ENCODE assay signal across 16 mouse cellular contexts in genomic region chr2:165239533-165240144, GRCm38 (mm10). TPM values are rescaled to one million over a fixed set of nuclear protein-coding genes. Genes with fewer than 3 reads are reported as not detected.
DNase-seq lines count a peak whose midpoint lies in the region; ATAC-seq and TF ChIP-seq lines count a peak whose summit lies in the region.
"Had no signal": no experiment of that assay in that cellular context is flagged by ENCODE, and none has a peak within 500 bp of the region (broad histone marks: within the 10 kb centered on the region; RNA-seq: fewer than 3 reads in every experiment).

No protein-coding gene starts in this region.

- no peaks in the 10 kb centered on the region for H3K36me3 ChIP-seq in kidney, postnatal 0 days (ENCODE audit: insufficient read depth, low read length)
- H3K36me3 ChIP-seq in kidney, adult 2 months (ENCODE audit: control insufficient read depth, insufficient read depth, low read length) = no peaks in the 10 kb centered on the region
- H3K36me3 ChIP-seq in embryonic facial prominence, embryonic 11.5 days (replicated peaks; ENCODE audit: control insufficient read depth, insufficient read depth, low read depth, low read length) = no peaks in the 10 kb centered on the region
- H3K36me3 ChIP-seq in hindbrain, embryonic 10.5 days = no peaks in the 10 kb centered on the region
- H3K36me3 ChIP-seq: embryonic facial prominence, embryonic 13.5 days; forebrain, embryonic 10.5 days; midbrain, embryonic 13.5 days had no signal

- WGBS in kidney, postnatal 0 days = 11% methylated on average over 15 of the region's 15 CpGs
- WGBS in kidney, adult 2 months = 16% methylated on average over 15 of the region's 15 CpGs
- 13% methylated on average over 14 of the region's 15 CpGs for WGBS in embryonic facial prominence, embryonic 11.5 days
- 16% methylated on average over 15 of the region's 15 CpGs for WGBS in hindbrain, embryonic 10.5 days

- no peak for TF ChIP-seq POLR2A in kidney, adult 2 months (IDR thresholded peaks at IDR 0.05; ENCODE audit: low read depth, low read length)

- TF ChIP-seq CTCF in kidney, postnatal 0 days (IDR thresholded peaks at IDR 0.05; ENCODE audit: low read depth) = no peak
- TF ChIP-seq CTCF in kidney, adult 2 months (conservative IDR thresholded peaks at IDR 0.05; ENCODE audit: insufficient read depth, insufficient read length, low read depth, low read length) = no peak

- no peak overlapping the region for H3K4me2 ChIP-seq in kidney, postnatal 0 days (ENCODE audit: low read length)
- H3K4me2 ChIP-seq in embryonic facial prominence, embryonic 11.5 days (ENCODE audit: low read depth, low read length) = no peak overlapping the region
- H3K4me2 ChIP-seq: embryonic facial prominence, embryonic 13.5 days; heart, embryonic 11.5 days; midbrain, embryonic 13.5 days had no signal

- no peak overlapping the region for H3K4me3 ChIP-seq in kidney, postnatal 0 days (replicated peaks; ENCODE audit: low read depth, low read length)
- H3K4me3 ChIP-seq in kidney, adult 2 months (ENCODE audit: insufficient read depth, low read depth, low read length) = no peak overlapping the region
- H3K4me3 ChIP-seq in embryonic facial prominence, embryonic 11.5 days (ENCODE audit: low read depth, low read length) = no peak overlapping the region
- no peak overlapping the region for H3K4me3 ChIP-seq in hindbrain, embryonic 10.5 days
- H3K4me3 ChIP-seq: embryonic facial prominence, embryonic 13.5 days; forebrain, embryonic 10.5 days; midbrain, embryonic 13.5 days had no signal

- no peak overlapping the region for H3K27ac ChIP-seq in kidney, postnatal 0 days
- H3K27ac ChIP-seq in kidney, adult 2 months (ENCODE audit: insufficient read depth, low read depth, low read length) = no peak overlapping the region
- no peak overlapping the region for H3K27ac ChIP-seq in embryonic facial prominence, embryonic 11.5 days (replicated peaks; ENCODE audit: low read depth, low read length)
- no peak overlapping the region for H3K27ac ChIP-seq in hindbrain, embryonic 10.5 days
- H3K27ac ChIP-seq: embryonic facial prominence, embryonic 13.5 days; forebrain, embryonic 10.5 days; liver, embryonic 14.5 days; midbrain, embryonic 13.5 days had no signal

- H3K4me1 ChIP-seq in kidney, postnatal 0 days (replicated peaks; ENCODE audit: insufficient read depth, low read length) = peaks cover 4% of the 10 kb centered on the region; the same call in 1 of the 2 replicates
- no peaks in the 10 kb centered on the region for H3K4me1 ChIP-seq in kidney, adult 2 months (ENCODE audit: control insufficient read depth, insufficient read depth, low read length)
- H3K4me1 ChIP-seq in embryonic facial prominence, embryonic 11.5 days (ENCODE audit: control insufficient read depth, insufficient read depth, low read length) = peaks cover 6% of the 10 kb centered on the region
- H3K4me1 ChIP-seq in hindbrain, embryonic 10.5 days (replicated peaks) = peaks cover 39% of the 10 kb centered on the region

- H3K9ac ChIP-seq in kidney, postnatal 0 days (ENCODE audit: low read depth, low read length) = no peak overlapping the region
- H3K9ac ChIP-seq in embryonic facial prominence, embryonic 11.5 days (replicated peaks; ENCODE audit: low read length) = no peak overlapping the region
- H3K9ac ChIP-seq: embryonic facial prominence, embryonic 13.5 days; liver, embryonic 14.5 days; midbrain, embryonic 13.5 days had no signal

- H3K9me3 ChIP-seq in kidney, postnatal 0 days (replicated peaks; ENCODE audit: low read length) = no peaks in the 10 kb centered on the region
- no peaks in the 10 kb centered on the region for H3K9me3 ChIP-seq in embryonic facial prominence, embryonic 11.5 days (replicated peaks; ENCODE audit: control insufficient read depth, low read length)
- H3K9me3 ChIP-seq in hindbrain, embryonic 10.5 days = no peaks in the 10 kb centered on the region
- H3K9me3 ChIP-seq: embryonic facial prominence, embryonic 13.5 days; forebrain, embryonic 10.5 days; midbrain, embryonic 13.5 days had no signal

- H3K27me3 ChIP-seq in kidney, postnatal 0 days (ENCODE audit: insufficient read depth, low read length) = peaks cover 63% of the 10 kb centered on the region
- no peaks in the 10 kb centered on the region; the same call in none of the 2 replicates for H3K27me3 ChIP-seq in kidney, adult 2 months (replicated peaks; ENCODE audit: control insufficient read depth, insufficient read depth, low read length)
- H3K27me3 ChIP-seq in embryonic facial prominence, embryonic 11.5 days (ENCODE audit: control insufficient read depth, insufficient read depth, low read length) = peaks cover 83% of the 10 kb centered on the region
- peaks cover 100% of the 10 kb centered on the region for H3K27me3 ChIP-seq in hindbrain, embryonic 10.5 days (ENCODE audit: insufficient read depth, poor library complexity, severe bottlenecking)

- no peak for ATAC-seq in kidney, postnatal 0 days (replicated peaks; ENCODE audit: low FRiP score, low read depth)
- no peak for ATAC-seq in embryonic facial prominence, embryonic 11.5 days (replicated peaks; ENCODE audit: insufficient number of reproducible peaks, low FRiP score, low TSS enrichment, low read depth)
- ATAC-seq: CD4-positive, CD25-positive, alpha-beta regulatory T cell, adult 4 months; midbrain, embryonic 13.5 days had no signal

- peak; percentile 34 for DNase-seq in kidney, postnatal 0 days (ENCODE audit: low spot score)
- DNase-seq in kidney, adult 2 months = no peak
- DNase-seq in urinary bladder, postnatal 14 days (ENCODE audit: low spot score) = peak; percentile 9
- DNase-seq in urinary bladder, postnatal 25 days (ENCODE audit: low spot score) = no peak
- peak; percentile 60 for DNase-seq in embryonic facial prominence, embryonic 11.5 days (ENCODE audit: low spot score)
- DNase-seq in right cerebral cortex, adult 18-20 months = no peak
- DNase-seq in hindbrain, embryonic 10.5 days (ENCODE audit: low spot score) = no peak
- DNase-seq: kidney, postnatal 25 days; lung, postnatal 4 days; right cerebral cortex, postnatal 25 days had no signal

RNA-seq across cellular contexts. Expression of gene Cdh22, which starts 5.0 kb away (rescaled TPM):
- polyA plus RNA-seq in kidney, postnatal 0 days (2015; fragmentation: Nextera tagmentation; extraction: Ambion mirVana) = 1.5 and 1.6 TPM in 2 replicates
- 0.05 and 0.19 TPM in 2 replicates for polyA plus RNA-seq in kidney, adult 2 months (2012; rRNA removed)
- 1.2 and 1.3 TPM in 2 replicates for polyA plus RNA-seq in embryonic facial prominence, embryonic 11.5 days (2014; fragmentation: Nextera tagmentation; extraction: Ambion mirVana)
- polyA plus RNA-seq in hindbrain, embryonic 10.5 days (2016; fragmentation: Nextera tagmentation; extraction: Ambion mirVana) = 4.4 and 8.7 TPM in 2 replicates
- polyA plus RNA-seq: CD4-positive, CD25-positive, alpha-beta regulatory T cell, adult 4 months had no signal

RNA-seq across cellular contexts. Expression of gene Slc35c2, which starts 48.0 kb away (rescaled TPM):
- polyA plus RNA-seq in kidney, postnatal 0 days (2015; fragmentation: Nextera tagmentation; extraction: Ambion mirVana) = 51.6 and 55.7 TPM in 2 replicates
- polyA plus RNA-seq in kidney, adult 2 months (2012; rRNA removed) = 64.1 and 69.8 TPM in 2 replicates
- 38.6 and 41.8 TPM in 2 replicates for polyA plus RNA-seq in embryonic facial prominence, embryonic 11.5 days (2014; fragmentation: Nextera tagmentation; extraction: Ambion mirVana)
- polyA plus RNA-seq in hindbrain, embryonic 10.5 days (2016; fragmentation: Nextera tagmentation; extraction: Ambion mirVana) = 68.3 and 73.0 TPM in 2 replicates

Comparison
In these comparisons a context has a peak if more than half of its experiments do, and no peak if none do; other contexts are left out.
1. DNase-seq: peak in kidney, postnatal 0 days (single experiment), urinary bladder, postnatal 14 days (single experiment) and embryonic facial prominence, embryonic 11.5 days (single experiment); none in kidney, adult 2 months (single experiment), urinary bladder, postnatal 25 days (single experiment), right cerebral cortex, adult 18-20 months (single experiment) and hindbrain, embryonic 10.5 days (single experiment).